Mouse (Mus musculus) common myeloid progenitor, adult 5-6 weeks (primary cell): Measurements from ENCODE around the gene Vwa3b. TPM values are rescaled to one million over a fixed set of nuclear protein-coding genes. Genes with fewer than 3 reads are reported as not detected.

Source experiments
- ATAC-seq: replicated peaks from 2 replicates; pipeline ENCODE4 v1.8.0; 2016; ENCODE audit warnings: low read depth, mild to moderate bottlenecking, moderate TSS enrichment, inconsistent platforms; ENCODE audit not compliant: poor library complexity, severe bottlenecking
- total RNA-seq: library from RNA; stranded (forward); fragments of 200-1000, 187-1606 nt; gene quantifications from 2 replicates; pipeline ENCODE4 v1.2.3, GENCODE M21; 2017

Vwa3b gene
- total RNA-seq, 1 experiment from 2014 or later = not detected

GRCm38 (mm10) chr1:37212375-37212774, 186.0 kb downstream of the Vwa3b start:
- ATAC-seq = no peak

GRCm38 (mm10) chr1:37214144-37214543, 187.7 kb downstream of the Vwa3b start, which contains the start of gene Cnga3:
Gene Cnga3, plus strand, starts transcription at chr1:37214434.
- no peak for ATAC-seq

DNA sequence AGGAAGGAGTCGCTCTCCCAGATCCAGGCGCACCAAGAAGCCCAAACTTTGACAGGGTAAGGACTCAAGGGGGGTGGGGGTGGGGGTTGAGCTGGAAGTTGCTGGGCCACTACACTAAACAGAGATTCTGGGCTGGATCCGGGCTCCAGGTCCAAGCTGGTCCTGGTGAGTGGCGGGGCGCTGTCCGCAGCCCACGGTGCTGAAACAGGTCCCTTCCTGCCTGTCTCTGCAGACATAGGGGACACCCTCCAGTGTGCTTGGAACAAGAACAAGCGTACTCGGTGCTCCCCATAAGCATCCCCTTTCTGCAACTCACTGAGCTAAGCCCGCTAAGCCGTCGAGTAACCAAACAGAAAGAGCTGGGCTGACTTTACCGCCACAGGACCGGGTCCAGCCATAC, 192.0 kb downstream of the Vwa3b start:
- ATAC-seq = peak; percentile 83

DNA sequence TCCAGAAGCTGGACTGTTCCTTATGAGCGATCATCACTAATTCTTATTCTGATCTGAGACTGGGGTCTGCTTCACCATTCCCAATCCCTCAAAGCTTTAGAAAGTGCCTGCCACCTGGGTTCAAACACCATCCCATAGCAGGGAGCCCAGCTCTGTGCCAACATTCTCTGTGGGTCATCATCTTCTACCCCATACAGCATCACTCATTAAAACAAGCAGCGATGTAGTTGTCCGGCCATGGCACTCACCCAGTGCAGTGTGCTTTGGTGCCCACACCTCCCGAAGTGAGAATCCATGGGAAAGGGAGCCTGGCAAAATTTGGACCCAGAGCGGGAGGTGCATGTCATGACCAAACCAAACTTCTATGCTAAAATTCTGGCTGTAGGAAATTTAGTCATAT, 193.2 kb downstream of the Vwa3b start:
- ATAC-seq = no peak

DNA sequence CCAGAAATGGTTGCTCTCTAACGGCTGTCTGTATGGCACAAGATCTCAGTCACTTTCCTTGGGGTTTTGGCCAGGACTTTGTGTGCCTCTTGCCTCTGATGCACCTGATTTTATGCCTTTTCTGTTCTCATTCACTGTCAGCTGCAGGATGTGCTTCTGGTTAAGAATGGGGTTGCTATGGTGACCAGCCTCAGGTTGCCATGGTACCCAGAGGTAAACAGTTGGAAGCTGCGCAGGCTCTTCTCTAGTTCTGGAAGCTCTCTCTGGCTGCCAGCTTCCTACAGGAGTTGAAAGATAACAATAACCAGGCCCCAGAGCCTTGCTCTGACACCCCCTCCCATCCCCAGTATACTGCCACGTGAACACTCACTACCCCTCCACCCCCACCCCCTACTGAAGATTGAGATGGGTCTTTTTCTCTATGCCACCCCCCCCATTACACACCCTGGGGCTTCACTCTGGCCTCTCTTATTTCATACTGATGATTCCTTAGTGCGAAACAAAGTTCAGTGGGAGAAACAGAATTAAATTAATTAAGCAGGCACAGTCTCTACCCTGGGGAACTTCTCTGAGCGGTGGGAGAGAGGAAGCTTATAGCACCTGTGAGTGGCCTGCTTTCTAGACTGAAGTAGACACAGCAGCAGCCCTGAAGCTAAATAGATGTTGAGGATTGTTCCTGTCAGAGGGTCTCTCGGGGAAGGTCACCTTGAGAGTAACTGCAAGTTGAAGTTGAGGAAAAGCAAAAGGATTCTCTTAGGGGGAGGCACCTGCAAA, 193.9 kb downstream of the Vwa3b start:
- no peak for ATAC-seq

DNA sequence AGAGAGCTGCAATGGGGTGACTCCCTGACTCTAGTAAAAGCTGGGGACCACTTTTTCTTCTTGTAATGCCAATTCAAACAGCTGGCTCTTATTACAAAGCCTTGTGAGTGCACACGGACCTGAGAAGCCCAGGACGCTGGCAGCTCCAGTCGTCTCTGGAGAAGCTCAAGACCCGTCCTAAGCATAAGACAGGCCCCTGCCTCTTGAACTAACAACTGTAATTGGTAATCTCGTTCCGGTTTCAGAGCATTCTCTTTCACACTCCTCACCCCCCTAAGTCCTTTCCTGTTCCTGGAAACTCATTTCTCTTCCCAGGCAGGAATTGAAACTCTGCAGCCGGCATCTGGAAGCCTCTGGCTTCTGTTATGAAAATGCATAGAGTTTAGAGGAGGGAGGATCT, 195.6 kb downstream of the Vwa3b start:
- ATAC-seq = no peak

- ATAC-seq = no peak
Observed at GRCm38 (mm10) chr1:37230404-37230803, 204.0 kb downstream of the Vwa3b start.

DNA sequence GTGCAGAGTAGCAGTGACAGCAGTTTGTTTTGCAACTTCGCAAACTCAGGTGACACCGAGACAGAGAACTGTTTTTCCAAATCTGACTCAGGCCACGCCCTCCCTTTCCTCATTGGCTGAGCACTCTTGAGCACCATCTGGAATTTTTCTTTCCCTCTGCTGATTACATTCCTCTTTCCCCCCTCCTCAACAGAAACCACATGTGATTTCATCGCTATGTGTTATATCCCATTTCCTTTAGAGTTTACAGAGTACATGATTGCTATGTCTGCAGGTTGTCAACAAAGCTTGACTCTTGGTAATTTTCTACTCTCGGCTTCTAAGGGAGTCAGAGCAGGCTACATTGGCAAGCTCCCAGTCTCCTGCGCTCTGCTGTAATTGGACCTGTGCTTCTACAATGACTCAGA, 204.9 kb downstream of the Vwa3b start:
- ATAC-seq = no peak

Other genes with a start within 250 kb of the Vwa3b start
- gene Tmem131, start 82.9 kb upstream of the Vwa3b start, total RNA-seq = 18.6 and 28.1 TPM in 2 replicates
- gene Cnga3, start 187.8 kb downstream of the Vwa3b start, total RNA-seq = not detected in 2 replicates